Mouse (Mus musculus) heart, postnatal 36 days (tissue): Measurements from ENCODE around the gene Tmem132c. TPM values are rescaled to one million over a fixed set of nuclear protein-coding genes. Genes with fewer than 3 reads are reported as not detected.

Source experiments
- DNase-seq, 2 experiments: peaks; one replicate each; pipeline ENCODE4 v3.0.0; 2021 to 2022
- intact Hi-C: fragments of 180-260 bp; cut with DNase I; formaldehyde crosslinking; loops from one replicate; pipeline ENCODE4 v1.15.1; 2025
- total RNA-seq, 2 experiments: library from RNA; stranded (reverse); gene quantifications; 2 replicates each; pipeline ENCODE4 v1.2.3; 2021

Tmem132c gene
- total RNA-seq, 2 experiments from 2014 or later: 0.11 TPM

GRCm38 (mm10) chr5:127281186-127281585 lies 39.6 kb downstream of the Tmem132c start:
- intact Hi-C loops: no loop called here
- DNase-seq: no peak

GRCm38 (mm10) chr5:127282539-127283123 lies 41.0 kb downstream of the Tmem132c start:
- intact Hi-C loops: no loop called here
- DNase-seq: no peak

- no peak for DNase-seq
- intact Hi-C loops: no loop called here
Observed at GRCm38 (mm10) chr5:127286886-127287285, 45.3 kb downstream of the Tmem132c start.

GRCm38 (mm10) chr5:127289659-127290058 lies 48.1 kb downstream of the Tmem132c start:
- DNase-seq: no peak
- intact Hi-C loops: no loop called here

- DNase-seq: peak; percentile 2 to 6
- intact Hi-C loops: no loop called here
Observed at GRCm38 (mm10) chr5:127290461-127291250, 49.0 kb downstream of the Tmem132c start.

- intact Hi-C loops: no loop called here
- no peak for DNase-seq
Observed at GRCm38 (mm10) chr5:127291581-127291980, 50.0 kb downstream of the Tmem132c start.

- intact Hi-C loops: no loop called here
- DNase-seq: no peak
Observed at GRCm38 (mm10) chr5:127293698-127294097, 52.1 kb downstream of the Tmem132c start.

GRCm38 (mm10) chr5:127297461-127297860 lies 55.9 kb downstream of the Tmem132c start:
- DNase-seq: no peak
- intact Hi-C loops: no loop called here

- no peak for DNase-seq
- intact Hi-C loops: no loop called here
Observed at GRCm38 (mm10) chr5:127298060-127298459, 56.5 kb downstream of the Tmem132c start.

GRCm38 (mm10) chr5:127299010-127299409 lies 57.4 kb downstream of the Tmem132c start:
- intact Hi-C loops: no loop called here
- DNase-seq: no peak

GRCm38 (mm10) chr5:127300597-127301254 lies 59.1 kb downstream of the Tmem132c start:
- DNase-seq: no peak
- intact Hi-C loops: no loop called here

- intact Hi-C loops: no loop called here
- no peak for DNase-seq
Observed at GRCm38 (mm10) chr5:127305312-127305711, 63.7 kb downstream of the Tmem132c start.

- intact Hi-C loops: no loop called here
Observed at GRCm38 (mm10) chr5:127305719-127306118, 64.1 kb downstream of the Tmem132c start.

GRCm38 (mm10) chr5:127306726-127307125 lies 65.1 kb downstream of the Tmem132c start:
- no peak for DNase-seq
- intact Hi-C loops: no loop called here

More at GRCm38 (mm10) chr5:127305719-127306118, 64.1 kb downstream of the Tmem132c start:
- DNase-seq: no peak

GRCm38 (mm10) chr5:127310318-127311004 lies 68.9 kb downstream of the Tmem132c start:
- no peak for DNase-seq
- intact Hi-C loops: no loop called here

GRCm38 (mm10) chr5:127311005-127311331 lies 69.4 kb downstream of the Tmem132c start:
- intact Hi-C loops: no loop called here
- DNase-seq: no peak

GRCm38 (mm10) chr5:127313634-127314033 lies 72.0 kb downstream of the Tmem132c start:
- DNase-seq: no peak
- intact Hi-C loops: no loop called here

GRCm38 (mm10) chr5:127319096-127319779 lies 77.6 kb downstream of the Tmem132c start:
- intact Hi-C loops: no loop called here

GRCm38 (mm10) chr5:127324645-127325044 lies 83.0 kb downstream of the Tmem132c start:
- intact Hi-C loops: no loop called here
- DNase-seq: no peak

More at GRCm38 (mm10) chr5:127319096-127319779, 77.6 kb downstream of the Tmem132c start:
- DNase-seq: no peak
